10 mouse cellular contexts compared by ENCODE assay signal in genomic region chr2:72113716-72114115, GRCm38 (mm10).
DNase-seq lines count a peak whose midpoint lies in the region; ATAC-seq and TF ChIP-seq lines count a peak whose summit lies in the region.
"Had no signal": no experiment of that assay in that cellular context is flagged by ENCODE, and none has a peak within 500 bp of the region (broad histone marks: within the 10 kb centered on the region; RNA-seq: fewer than 3 reads in every experiment).

No protein-coding gene starts in this region.

- peak overlapping the region; percentile 74 for H3K27ac ChIP-seq in gastrocnemius, adult 2 months
- peak overlapping the region; percentile 53 for H3K27ac ChIP-seq in heart, embryonic 16.5 days (ENCODE audit: low read length)
- no peak overlapping the region for H3K27ac ChIP-seq in hindbrain, embryonic 14.5 days
- no peak overlapping the region for H3K27ac ChIP-seq in forebrain, embryonic 15.5 days (replicated peaks)
- H3K27ac ChIP-seq: forebrain, embryonic 10.5 days had no signal

- no peak for TF ChIP-seq CTCF in gastrocnemius, adult 2 months (IDR thresholded peaks at IDR 0.05)
- no peak for TF ChIP-seq CTCF in lung, adult 2 months (IDR thresholded peaks at IDR 0.05; ENCODE audit: insufficient read depth, low read length)

- peak overlapping the region; percentile 11 for H3K4me3 ChIP-seq in gastrocnemius, adult 2 months
- H3K4me3 ChIP-seq in lung, adult 2 months (replicated peaks; ENCODE audit: extremely low read depth, low read depth, low read length): peak overlapping the region; percentile 3
- no peak overlapping the region for H3K4me3 ChIP-seq in heart, embryonic 16.5 days (ENCODE audit: low read length)
- H3K4me3 ChIP-seq in hindbrain, embryonic 14.5 days (replicated peaks; ENCODE audit: low read length): no peak overlapping the region
- H3K4me3 ChIP-seq in forebrain, embryonic 15.5 days: no peak overlapping the region
- H3K4me3 ChIP-seq: forebrain, embryonic 10.5 days had no signal

- peaks cover 24% of the 10 kb centered on the region for H3K4me1 ChIP-seq in lung, adult 2 months (ENCODE audit: control insufficient read depth, insufficient read depth, low read length)
- H3K4me1 ChIP-seq in heart, embryonic 16.5 days (ENCODE audit: control insufficient read depth, insufficient read depth, low read length): peaks cover 9% of the 10 kb centered on the region
- no peaks in the 10 kb centered on the region for H3K4me1 ChIP-seq in hindbrain, embryonic 14.5 days (replicated peaks; ENCODE audit: control insufficient read depth, insufficient read depth, low read length)
- H3K4me1 ChIP-seq in forebrain, embryonic 15.5 days: peaks cover 12% of the 10 kb centered on the region

- H3K36me3 ChIP-seq in heart, embryonic 16.5 days (ENCODE audit: control insufficient read depth, insufficient read depth): no peaks in the 10 kb centered on the region
- H3K36me3 ChIP-seq in hindbrain, embryonic 14.5 days (replicated peaks; ENCODE audit: control insufficient read depth, insufficient read depth): no peaks in the 10 kb centered on the region
- H3K36me3 ChIP-seq in forebrain, embryonic 15.5 days: no peaks in the 10 kb centered on the region
- H3K36me3 ChIP-seq: forebrain, embryonic 10.5 days had no signal

- H3K4me2 ChIP-seq in heart, embryonic 16.5 days (ENCODE audit: low read depth, low read length): peak overlapping the region; percentile 3; the same call in 1 of the 2 replicates
- H3K4me2 ChIP-seq in hindbrain, embryonic 14.5 days (replicated peaks): no peak overlapping the region
- H3K4me2 ChIP-seq in forebrain, embryonic 15.5 days (replicated peaks): no peak overlapping the region

- DNase-seq in gastrocnemius, adult 2 months: no peak
- DNase-seq in gastrocnemius, postnatal 25 days: no peak
- no peak for DNase-seq in lung, adult 2 months
- no peak for DNase-seq in lung, postnatal 25 days (ENCODE audit: low spot score)
- peak; percentile 26 for DNase-seq in lung, postnatal 14 days
- DNase-seq in hindbrain, embryonic 14.5 days (ENCODE audit: low spot score): no peak
- DNase-seq: cerebellum, postnatal 36 days had no signal

- 47% methylated on average over 5 of the region's 5 CpGs for WGBS in lung, adult 2 months
- WGBS in heart, embryonic 16.5 days: 55% methylated on average over 5 of the region's 5 CpGs
- WGBS in hindbrain, embryonic 14.5 days: 86% methylated on average over 5 of the region's 5 CpGs
- 90% methylated on average over 5 of the region's 5 CpGs for WGBS in forebrain, embryonic 15.5 days

- H3K9me3 ChIP-seq in heart, embryonic 16.5 days (replicated peaks; ENCODE audit: control insufficient read depth, low read length): no peaks in the 10 kb centered on the region
- H3K9me3 ChIP-seq in hindbrain, embryonic 14.5 days (ENCODE audit: control insufficient read depth, low read length): no peaks in the 10 kb centered on the region
- H3K9me3 ChIP-seq in forebrain, embryonic 15.5 days: no peaks in the 10 kb centered on the region
- H3K9me3 ChIP-seq: forebrain, embryonic 10.5 days had no signal

- H3K9ac ChIP-seq in heart, embryonic 16.5 days (ENCODE audit: low read length): no peak overlapping the region
- H3K9ac ChIP-seq in hindbrain, embryonic 14.5 days: no peak overlapping the region
- no peak overlapping the region for H3K9ac ChIP-seq in forebrain, embryonic 15.5 days (replicated peaks)

- intact Hi-C loops in gastrocnemius, adult 2 months (cut with DNase I): no loop called here

- TF ChIP-seq POLR2A in lung, adult 2 months (IDR thresholded peaks at IDR 0.05; ENCODE audit: borderline replicate concordance, extremely low read depth, low read depth, low read length): no peak

- no peak for ATAC-seq in heart, embryonic 16.5 days (replicated peaks; ENCODE audit: extremely low read depth, insufficient read depth, low FRiP score)
- ATAC-seq in hindbrain, embryonic 14.5 days (ENCODE audit: low FRiP score): no peak
- no peak for ATAC-seq in forebrain, embryonic 15.5 days (replicated peaks)

- no peaks in the 10 kb centered on the region for H3K27me3 ChIP-seq in heart, embryonic 16.5 days (ENCODE audit: control insufficient read depth, insufficient read depth, low read length)
- H3K27me3 ChIP-seq in hindbrain, embryonic 14.5 days (ENCODE audit: control insufficient read depth, insufficient read depth, low read length): no peaks in the 10 kb centered on the region
- no peaks in the 10 kb centered on the region for H3K27me3 ChIP-seq in forebrain, embryonic 15.5 days

Comparison
In these comparisons a context has a peak if more than half of its experiments do, and no peak if none do; other contexts are left out.
1. H3K27ac ChIP-seq: peak in gastrocnemius, adult 2 months (single experiment) and heart, embryonic 16.5 days (single experiment); none in hindbrain, embryonic 14.5 days (single experiment) and forebrain, embryonic 15.5 days (single experiment).
2. H3K4me3 ChIP-seq: peak in gastrocnemius, adult 2 months (single experiment) and lung, adult 2 months (single experiment); none in heart, embryonic 16.5 days (single experiment), hindbrain, embryonic 14.5 days (single experiment) and forebrain, embryonic 15.5 days (single experiment).